Mouse (Mus musculus): ENCODE measurements around the gene Trak1. TPM values are rescaled to one million over a fixed set of nuclear protein-coding genes. Genes with fewer than 3 reads are reported as not detected.
A peak's percentile ranks its signal among the peaks of the same experiment; 100 is the strongest.

The Trak1 gene
- polyA plus RNA-seq, 1 experiment from 2014 or later = 43.0 TPM

DNA sequence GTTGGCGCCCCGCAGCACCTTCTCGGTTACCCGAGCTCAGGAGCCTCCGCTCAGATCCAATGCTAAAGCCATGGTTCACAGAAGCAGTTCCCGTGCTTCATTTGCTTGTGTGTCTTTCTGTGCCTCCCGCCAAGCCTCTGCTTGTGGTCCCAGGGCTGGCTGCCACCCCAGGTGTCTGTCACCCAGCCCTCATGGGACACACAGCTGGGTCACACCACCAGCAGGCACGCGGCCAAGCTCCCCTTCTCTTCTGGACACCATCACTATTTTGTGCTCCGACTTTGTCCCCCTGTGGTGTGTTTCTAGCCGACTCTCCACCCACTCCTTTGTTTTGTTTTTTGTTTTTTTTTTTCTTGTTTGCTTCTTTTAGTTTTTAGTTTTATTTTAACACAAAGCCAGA, 170.2 kb downstream of the Trak1 start:
- H3K4me1 ChIP-seq (replicated peaks) = peaks cover 15% of the 10 kb centered on the region
- no peak overlapping the region for H3K4me2 ChIP-seq
- no peak overlapping the region for H3K27ac ChIP-seq
- H3K9me3 ChIP-seq = no peaks in the 10 kb centered on the region
- no peak for ATAC-seq (ENCODE audit: low FRiP score)
- H3K27me3 ChIP-seq = no peaks in the 10 kb centered on the region
- H3K4me3 ChIP-seq = no peak overlapping the region
- H3K9ac ChIP-seq = no peak overlapping the region
- H3K36me3 ChIP-seq = peaks cover 69% of the 10 kb centered on the region
- WGBS = 80% methylated on average over 11 of the region's 11 CpGs

DNA sequence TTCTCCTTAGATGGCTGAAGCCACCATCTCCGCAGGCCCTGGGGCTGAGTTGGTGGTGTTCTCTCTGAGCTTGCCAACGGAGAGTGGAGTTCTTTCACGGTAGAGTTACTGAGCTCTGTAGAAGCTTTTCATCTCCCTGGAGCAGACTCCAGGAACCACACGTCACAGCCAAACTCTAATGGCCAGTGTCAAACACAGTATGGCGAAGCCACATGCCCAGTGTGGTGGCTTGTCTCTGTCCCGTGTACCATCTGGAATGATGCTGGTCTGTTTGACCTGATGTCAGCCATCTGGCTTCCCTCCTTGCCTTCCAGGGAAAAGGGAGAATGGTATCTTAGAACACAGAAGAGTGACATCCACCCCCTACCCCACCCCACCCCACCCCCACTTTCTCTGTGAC, 172.4 kb downstream of the Trak1 start:
- Histone ChIP-seq H3K27ac (no peak overlapping the region), H3K4me3 (no peak overlapping the region), H3K4me1 (replicated peaks) (peaks cover 15% of the 10 kb centered on the region), H3K9me3 (no peaks in the 10 kb centered on the region), H3K27me3 (no peaks in the 10 kb centered on the region), H3K9ac (no peak overlapping the region), H3K4me2 (no peak overlapping the region), H3K36me3 (peaks cover 73% of the 10 kb centered on the region)
- WGBS = 63% methylated on average over 6 of the region's 6 CpGs
- ATAC-seq (ENCODE audit: low FRiP score) = no peak

DNA sequence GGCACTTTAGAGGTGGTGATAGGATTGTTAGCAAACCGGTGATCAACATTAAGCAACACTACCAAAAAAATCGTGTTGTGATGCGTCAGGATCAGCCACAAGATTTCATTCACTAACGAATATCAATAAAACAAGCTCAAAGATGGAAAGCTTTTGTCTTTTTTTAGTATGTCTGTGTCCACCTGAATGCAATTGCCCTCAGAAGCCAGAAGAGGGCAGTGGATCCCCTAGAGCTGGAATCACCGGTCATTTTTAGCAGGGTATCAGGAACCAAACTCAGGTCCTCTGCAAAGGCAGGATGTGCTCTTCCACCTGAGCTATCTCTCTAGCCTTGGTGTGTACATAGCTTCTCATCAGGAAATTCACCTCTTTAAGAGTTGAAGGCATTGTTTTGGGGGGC, 177.5 kb downstream of the Trak1 start:
- ATAC-seq (ENCODE audit: low FRiP score) = no peak
- H3K27me3 ChIP-seq = no peaks in the 10 kb centered on the region
- H3K9ac ChIP-seq = no peak overlapping the region
- no peaks in the 10 kb centered on the region for H3K9me3 ChIP-seq
- WGBS = 84% methylated on average over 5 of the region's 5 CpGs
- peaks cover 4% of the 10 kb centered on the region for H3K4me1 ChIP-seq (replicated peaks)
- H3K36me3 ChIP-seq = peaks cover 46% of the 10 kb centered on the region
- H3K27ac ChIP-seq = no peak overlapping the region
- no peak overlapping the region for H3K4me2 ChIP-seq
- H3K4me3 ChIP-seq = no peak overlapping the region

DNA sequence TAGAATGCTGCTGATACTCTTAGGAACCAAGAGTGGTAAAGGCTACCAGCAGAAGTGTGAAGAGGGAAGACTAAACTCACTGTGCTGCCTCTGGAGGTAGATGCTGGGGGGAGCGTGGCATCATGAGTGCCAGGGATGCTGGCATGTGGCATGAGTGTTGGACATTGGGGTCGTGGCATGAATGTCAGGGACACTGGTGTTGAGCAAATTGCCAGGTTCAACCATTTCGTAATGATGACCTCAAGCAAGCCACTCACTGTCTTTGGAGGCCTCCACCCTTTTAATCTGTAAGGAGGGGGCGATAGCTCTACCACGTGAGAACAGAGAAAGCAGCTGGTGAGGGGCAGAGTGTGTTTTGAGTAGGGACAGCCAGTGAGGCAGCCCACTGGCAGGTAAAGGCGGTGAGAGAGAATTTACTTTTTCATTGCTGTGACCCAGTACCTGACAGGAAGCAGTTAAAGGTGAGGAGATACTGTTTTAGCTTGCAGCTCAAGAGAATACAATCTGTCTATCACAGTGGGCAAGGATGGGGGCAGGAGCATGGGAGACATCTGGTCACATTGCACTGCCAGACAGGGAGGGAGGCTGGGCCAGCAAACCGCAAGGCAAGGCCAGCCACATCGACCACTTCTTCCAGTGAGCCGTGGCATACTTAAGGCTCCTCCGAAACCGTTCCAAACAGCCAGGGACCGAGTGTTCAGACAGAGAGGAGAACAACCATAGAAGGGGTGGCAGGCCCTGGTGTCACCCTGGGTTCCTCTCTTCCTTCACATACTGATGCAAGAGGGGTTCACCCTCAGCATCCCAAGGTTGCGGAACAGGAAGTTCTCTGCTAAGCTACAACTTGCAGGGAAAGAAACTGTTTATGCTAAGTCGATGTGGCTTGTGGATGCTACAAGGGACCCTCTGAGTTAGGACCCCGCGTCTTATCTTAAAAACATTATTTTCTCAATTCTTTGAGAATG, 178.5 kb downstream of the Trak1 start:
- no peaks in the 10 kb centered on the region for H3K9me3 ChIP-seq
- no peak overlapping the region for H3K4me3 ChIP-seq
- H3K4me2 ChIP-seq = no peak overlapping the region
- no peak overlapping the region for H3K27ac ChIP-seq
- 81% methylated on average over 16 of the region's 16 CpGs for WGBS
- no peaks in the 10 kb centered on the region for H3K27me3 ChIP-seq
- no peak for ATAC-seq (ENCODE audit: low FRiP score)
- peaks cover 42% of the 10 kb centered on the region for H3K36me3 ChIP-seq
- peaks cover 4% of the 10 kb centered on the region for H3K4me1 ChIP-seq (replicated peaks)
- H3K9ac ChIP-seq = no peak overlapping the region

DNA sequence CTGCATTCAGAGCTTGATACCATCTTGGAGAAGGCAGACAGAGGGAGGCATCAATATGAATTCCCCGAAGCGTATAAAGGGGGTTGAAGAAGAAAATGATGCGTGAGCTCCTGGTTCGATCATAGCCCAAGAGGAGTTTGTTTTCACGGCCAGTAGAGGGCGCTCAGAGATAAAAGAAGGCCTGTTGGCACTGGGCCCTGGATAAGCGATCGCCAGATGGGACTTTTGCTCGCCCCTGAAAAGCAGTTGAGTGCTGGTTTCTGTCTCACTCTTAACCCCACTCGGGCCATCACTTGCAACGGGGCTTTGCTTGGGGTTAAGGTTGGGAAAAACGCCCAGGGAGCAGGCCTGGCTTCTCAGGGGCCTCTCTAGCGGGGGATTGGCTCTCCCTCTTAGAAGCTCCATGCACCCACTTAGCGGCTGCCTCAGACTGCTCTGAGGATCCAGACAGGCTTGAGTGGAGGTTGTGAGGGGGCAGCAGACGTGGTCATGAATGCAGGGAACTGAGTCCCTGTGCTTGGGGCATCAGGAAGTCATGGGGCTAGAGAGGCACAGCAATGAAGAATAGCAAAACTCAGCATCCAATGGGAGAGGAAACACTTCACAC, 180.1 kb downstream of the Trak1 start:
- WGBS = 13% methylated on average over 15 of the region's 15 CpGs
- H3K27ac ChIP-seq = 0 out of 2 replicates have a peak overlapping the region, but pooled peaks have one; percentile 1
- no peaks in the 10 kb centered on the region for H3K27me3 ChIP-seq
- H3K4me3 ChIP-seq = no peak overlapping the region
- peak; percentile 66 for ATAC-seq (ENCODE audit: low FRiP score)
- H3K9me3 ChIP-seq = no peaks in the 10 kb centered on the region
- H3K36me3 ChIP-seq = peaks cover 27% of the 10 kb centered on the region
- H3K4me1 ChIP-seq (replicated peaks) = peaks cover 4% of the 10 kb centered on the region
- H3K4me2 ChIP-seq = peak overlapping the region; percentile 30; the same call in 1 of the 2 replicates
- H3K9ac ChIP-seq = no peak overlapping the region

DNA sequence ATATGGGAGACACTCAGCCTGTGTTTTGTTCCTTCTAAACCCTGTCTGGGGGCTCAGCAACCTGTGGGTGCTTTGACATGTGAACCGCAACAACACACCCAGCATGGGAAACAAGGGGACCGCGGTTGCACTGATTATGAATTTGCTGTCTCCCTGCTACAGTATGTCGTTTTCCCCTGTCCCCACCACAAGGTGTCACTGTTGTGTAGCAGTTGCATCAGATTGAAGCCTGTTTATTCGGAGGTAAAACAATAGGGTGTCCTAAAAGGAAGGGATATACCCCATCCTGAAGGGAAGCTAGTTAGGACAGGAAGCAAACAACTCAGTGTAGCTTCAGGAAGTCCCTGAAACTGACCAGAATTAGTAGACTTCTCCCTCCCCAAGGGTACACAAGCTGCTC, 182.2 kb downstream of the Trak1 start:
- Histone ChIP-seq H3K4me2 (no peak overlapping the region), H3K9me3 (no peaks in the 10 kb centered on the region), H3K4me1 (replicated peaks) (peaks cover 4% of the 10 kb centered on the region), H3K9ac (no peak overlapping the region), H3K27me3 (no peaks in the 10 kb centered on the region), H3K4me3 (no peak overlapping the region), H3K36me3 (peaks cover 7% of the 10 kb centered on the region), H3K27ac (no peak overlapping the region)
- 27% methylated on average over 5 of the region's 5 CpGs for WGBS
- peak; percentile 44; the same call in 1 of the 2 replicates for ATAC-seq (ENCODE audit: low FRiP score)

DNA sequence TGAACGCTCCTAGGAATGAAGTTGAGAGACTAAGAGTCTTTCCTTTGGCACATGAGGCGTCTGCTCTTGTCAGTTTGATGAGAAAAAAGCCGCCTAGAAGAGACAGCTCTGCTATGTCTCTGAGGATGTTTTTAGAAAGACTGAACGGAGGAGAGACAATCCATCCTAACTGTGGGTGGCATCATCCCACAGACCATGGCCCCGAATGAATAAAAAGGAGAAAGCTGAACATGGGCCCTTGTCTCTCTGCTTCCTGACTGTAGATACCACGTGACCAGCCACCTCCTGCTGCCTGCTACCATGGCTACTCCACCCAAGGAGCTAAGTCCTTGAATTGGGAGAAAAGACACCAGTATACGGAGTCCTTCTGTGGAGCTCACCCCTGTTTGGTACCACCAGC, 189.9 kb downstream of the Trak1 start:
- peaks cover 6% of the 10 kb centered on the region; the same call in 1 of the 2 replicates for H3K9me3 ChIP-seq
- 72% methylated on average over 7 of the region's 7 CpGs for WGBS
- H3K27me3 ChIP-seq = peaks cover 7% of the 10 kb centered on the region
- H3K36me3 ChIP-seq = no peaks in the 10 kb centered on the region
- peaks cover 5% of the 10 kb centered on the region for H3K4me1 ChIP-seq (replicated peaks)
- ATAC-seq (ENCODE audit: low FRiP score) = no peak
- H3K4me2 ChIP-seq = no peak overlapping the region
- H3K9ac ChIP-seq = no peak overlapping the region
- H3K4me3 ChIP-seq = no peak overlapping the region
- no peak overlapping the region for H3K27ac ChIP-seq

DNA sequence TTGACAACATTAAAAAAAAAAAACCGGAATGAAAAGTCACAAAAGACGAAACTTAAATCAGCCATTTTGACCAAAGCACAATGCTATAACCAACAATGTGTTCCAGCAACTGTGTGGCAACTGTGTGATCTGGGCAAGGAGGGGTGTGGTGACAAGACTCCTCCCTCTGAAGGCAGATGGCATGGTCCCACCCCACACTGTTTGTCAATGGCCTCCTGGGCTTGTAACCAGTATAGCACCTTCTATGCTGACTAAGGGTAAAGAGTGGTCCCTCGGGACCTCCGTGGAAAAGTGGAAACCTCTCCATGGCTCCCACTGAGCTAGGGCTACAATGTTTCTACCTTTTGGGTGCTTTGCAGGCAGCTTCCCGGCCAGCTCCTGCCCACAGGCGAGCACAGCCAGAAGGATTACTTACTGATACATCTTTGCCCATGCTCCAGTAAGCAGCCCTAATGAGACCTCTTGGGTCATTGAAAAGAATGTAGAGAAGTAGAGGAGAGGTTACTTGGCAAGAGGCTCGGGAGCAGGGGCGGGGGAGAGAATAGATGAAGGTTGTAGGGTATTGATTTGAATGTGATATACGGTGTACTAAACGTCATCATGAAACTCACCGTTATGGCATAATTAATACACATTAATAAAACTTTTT, 194.4 kb downstream of the Trak1 start:
- no peak overlapping the region for H3K4me3 ChIP-seq
- ATAC-seq (ENCODE audit: low FRiP score) = no peak
- peaks cover 26% of the 10 kb centered on the region for H3K4me1 ChIP-seq (replicated peaks)
- peaks cover 52% of the 10 kb centered on the region for H3K27me3 ChIP-seq
- no peak overlapping the region for H3K4me2 ChIP-seq
- peaks cover 6% of the 10 kb centered on the region; the same call in 1 of the 2 replicates for H3K9me3 ChIP-seq
- H3K36me3 ChIP-seq = no peaks in the 10 kb centered on the region
- no peak overlapping the region for H3K9ac ChIP-seq
- 71% methylated on average over 11 of the region's 11 CpGs for whole genome bisulfite sequencing
- no peak overlapping the region for H3K27ac ChIP-seq

DNA sequence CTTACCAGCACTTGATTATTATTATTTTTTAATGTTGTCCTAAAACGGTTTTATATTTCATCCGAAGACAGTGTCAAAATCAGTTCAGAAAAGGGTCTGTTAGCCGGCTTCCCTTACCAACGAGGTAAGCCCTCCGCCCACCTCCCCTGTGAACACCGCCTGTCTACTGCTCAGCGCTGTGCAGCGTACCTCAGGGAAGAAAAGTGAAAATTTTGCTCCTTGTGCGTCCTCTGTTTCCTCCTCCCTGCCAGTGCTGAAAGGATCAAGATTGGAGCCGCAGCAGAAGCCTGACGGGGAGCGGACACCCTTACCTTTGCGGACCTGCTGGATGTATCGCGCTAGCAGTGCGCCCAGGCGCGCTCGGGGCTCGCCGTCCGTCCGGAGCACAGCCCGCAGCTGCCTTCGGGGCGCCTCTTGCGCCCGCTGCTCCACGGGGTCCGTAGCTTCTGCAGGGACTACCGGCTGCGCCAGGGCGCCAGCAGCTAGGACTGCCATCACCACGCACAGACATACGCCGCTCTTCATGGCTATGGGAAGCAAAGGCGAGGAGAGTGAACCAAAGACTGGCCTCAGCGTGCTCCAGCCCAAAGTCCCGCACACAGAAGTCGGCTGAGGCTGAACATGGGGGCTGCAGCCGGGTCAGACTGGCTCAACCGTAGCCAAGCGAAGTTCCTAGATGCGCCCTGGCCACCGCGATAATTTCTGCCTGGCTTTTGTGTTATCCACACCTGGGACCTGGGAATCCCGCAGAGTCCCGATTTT, 196.9 kb downstream of the Trak1 start:
- Histone ChIP-seq H3K27me3 (peaks cover 63% of the 10 kb centered on the region), H3K9ac (peak overlapping the region; percentile 72), H3K4me3 (peak overlapping the region; percentile 40), H3K9me3 (no peaks in the 10 kb centered on the region), H3K27ac (no peak overlapping the region), H3K4me1 (replicated peaks) (peaks cover 26% of the 10 kb centered on the region), H3K36me3 (no peaks in the 10 kb centered on the region), H3K4me2 (peak overlapping the region; percentile 64)
- 2% methylated on average over 48 of the region's 48 CpGs for WGBS
- no peak for ATAC-seq (ENCODE audit: low FRiP score)

DNA sequence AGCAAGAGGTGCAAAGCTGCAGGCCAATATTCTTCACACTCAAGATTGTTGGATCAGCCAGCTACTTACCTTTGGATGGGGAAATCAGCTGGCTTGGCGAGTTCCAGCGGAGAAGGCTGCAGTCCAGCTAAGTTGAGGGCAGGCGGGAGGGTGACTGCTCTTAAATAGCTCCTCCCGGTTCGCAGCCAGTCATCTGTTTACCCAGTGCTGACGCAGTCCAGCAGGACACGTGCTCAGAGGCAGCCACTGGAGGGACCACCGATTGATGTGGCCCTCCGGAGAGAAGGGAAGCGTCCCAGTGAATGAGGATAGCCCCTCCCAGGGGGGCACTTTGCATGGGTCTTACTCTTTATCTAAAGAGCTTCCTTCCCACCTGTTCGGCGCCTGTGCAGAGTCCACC, 198.2 kb downstream of the Trak1 start, which contains the start of gene Cck:
Cck (minus strand) TSS at position 166 of the 400 bp plus-strand sequence.
- peaks cover 26% of the 10 kb centered on the region for H3K4me1 ChIP-seq (replicated peaks)
- peak within 1 kb of the TSS; percentile 72; the same call in 1 of the 2 replicates for H3K9ac ChIP-seq
- no peaks in the 10 kb centered on the region for H3K36me3 ChIP-seq
- peaks cover 63% of the 10 kb centered on the region for H3K27me3 ChIP-seq
- 3% methylated on average over 12 of the region's 12 CpGs for WGBS
- ATAC-seq (ENCODE audit: low FRiP score) = no peak
- peak within 1 kb of the TSS; percentile 40 for H3K4me3 ChIP-seq
- H3K4me2 ChIP-seq = peak within 1 kb of the TSS; percentile 64
- no peaks in the 10 kb centered on the region for H3K9me3 ChIP-seq
- no peak within 1 kb of the TSS for H3K27ac ChIP-seq

DNA sequence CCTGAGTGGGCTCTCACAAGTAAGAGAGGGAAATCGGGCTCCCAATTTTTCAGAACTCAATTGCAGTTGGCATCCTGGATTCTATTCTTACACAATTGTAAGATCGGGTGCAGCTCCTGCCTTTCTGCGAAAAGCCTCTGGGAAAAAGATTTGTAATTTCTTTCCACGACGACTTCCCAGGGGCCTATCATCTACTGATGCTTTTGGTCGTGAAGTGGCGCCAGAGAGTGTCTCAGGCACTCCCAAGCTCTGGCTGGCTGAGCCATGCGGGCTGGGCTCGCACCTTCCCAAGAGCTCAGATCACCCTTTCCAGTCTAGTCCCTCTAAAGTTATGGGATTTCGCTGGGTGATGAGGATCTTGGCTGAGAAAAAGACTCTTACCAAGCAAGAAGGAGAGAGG, 198.8 kb downstream of the Trak1 start:
- 29% methylated on average over 10 of the region's 10 CpGs for WGBS

More for the DNA sequence above, 198.8 kb downstream of the Trak1 start:
- Histone ChIP-seq H3K9ac (no peak overlapping the region), H3K27me3 (peaks cover 63% of the 10 kb centered on the region), H3K4me2 (0 out of 2 replicates have a peak overlapping the region, but pooled peaks have one; percentile 25), H3K4me1 (replicated peaks) (peaks cover 26% of the 10 kb centered on the region), H3K36me3 (no peaks in the 10 kb centered on the region), H3K27ac (no peak overlapping the region), H3K9me3 (no peaks in the 10 kb centered on the region), H3K4me3 (no peak overlapping the region)
- ATAC-seq (ENCODE audit: low FRiP score) = no peak
